Mouse (Mus musculus) liver, embryonic 11.5 days (tissue): ENCODE results near the gene Zbtb39. TPM values are rescaled to one million over a fixed set of nuclear protein-coding genes. Genes with fewer than 3 reads are reported as not detected.

ENCODE experiments used
- ATAC-seq: fragments of 200-750 bp; cut with Nextera tagmentation; replicated peaks from 2 replicates; pipeline ENCODE4 v1.8.0; 2017; ENCODE audit warnings: moderate number of reproducible peaks, mild to moderate bottlenecking, moderate TSS enrichment, moderate library complexity; ENCODE audit not compliant: low FRiP score
- DNase-seq: peaks from one replicate; pipeline ENCODE4 v3.0.0-alpha.2; 2017; ENCODE audit warnings: low spot score
- H3K27ac ChIP-seq: fragments of 300-500 bp; sonication (generic); 2 replicates; pipeline ENCODE4 v1.5.1; 2014; ENCODE audit warnings: mild to moderate bottlenecking, low read depth, low read length, control low read depth
- H3K27me3 ChIP-seq: fragments of 300-500 bp; sonication (generic); replicated peaks from 2 replicates; pipeline ENCODE4 v1.6.1; 2014; ENCODE audit warnings: low read length, mixed read lengths; ENCODE audit not compliant: control insufficient read depth, insufficient read depth
- H3K36me3 ChIP-seq: fragments of 300-500 bp; sonication (generic); 2 replicates; pipeline ENCODE4 v1.6.1; 2014; ENCODE audit warnings: mild to moderate bottlenecking, low read length, moderate library complexity, mixed read lengths; ENCODE audit not compliant: control insufficient read depth, insufficient read depth
- H3K4me1 ChIP-seq: fragments of 300-500 bp; sonication (generic); replicated peaks from 2 replicates; pipeline ENCODE4 v1.6.1; 2014; ENCODE audit warnings: low read length, mixed read lengths; ENCODE audit not compliant: control insufficient read depth, insufficient read depth
- H3K4me2 ChIP-seq: fragments of 300-500 bp; sonication (generic); 2 replicates; pipeline ENCODE4 v1.6.1; 2014; ENCODE audit warnings: mild to moderate bottlenecking, control low read depth, moderate library complexity
- H3K4me3 ChIP-seq: fragments of 300-500 bp; sonication (generic); 2 replicates; pipeline ENCODE4 v1.5.1; 2014; ENCODE audit warnings: low read depth, low read length, control low read depth
- H3K9ac ChIP-seq: fragments of 300-500 bp; sonication (generic); 2 replicates; pipeline ENCODE4 v1.6.1; 2014; ENCODE audit warnings: low read depth, low read length, control low read depth
- H3K9me3 ChIP-seq: fragments of 300-500 bp; sonication (generic); 2 replicates; pipeline ENCODE4 v1.6.1; 2016; ENCODE audit warnings: low read length, inconsistent platforms, mixed read lengths; ENCODE audit not compliant: control insufficient read depth
- WGBS: fragments of 180-500 bp; shearing (Covaris S2); extraction: QIAGEN DNeasy Blood & Tissue Kit; methylation state at CpG from one replicate; pipeline ENCODE4 v1.1.7; 2014; 5-methylcytosine and 5-hydroxymethylcytosine counted together
- polyA plus RNA-seq: library from polyadenylated mRNA; unstranded; fragments of >200 nt; fragmentation: Nextera tagmentation; extraction: Ambion mirVana; gene quantifications from 2 replicates; pipeline ENCODE4 v1.2.1, GENCODE M21; 2014

The Zbtb39 gene
- polyA plus RNA-seq, 1 experiment from 2014 or later: 2.8 TPM

- H3K4me2 ChIP-seq: peak overlapping the region; percentile 26
- H3K36me3 ChIP-seq: no peaks in the 10 kb centered on the region
- DNase-seq: no peak
- no peak overlapping the region for H3K9ac ChIP-seq
- peaks cover 8% of the 10 kb centered on the region; the same call in 1 of the 2 replicates for H3K27me3 ChIP-seq
- 52% methylated on average over 11 of the region's 11 CpGs for WGBS
- no peaks in the 10 kb centered on the region for H3K9me3 ChIP-seq
- H3K27ac ChIP-seq: peak overlapping the region; percentile 67
- peak; percentile 94 for ATAC-seq
- no peak overlapping the region for H3K4me3 ChIP-seq
- peaks cover 42% of the 10 kb centered on the region for H3K4me1 ChIP-seq
These were observed 8.9 kb upstream of the Zbtb39 start for GRCm38 (mm10) chr10:127730285-127730932.

- peak overlapping the region; percentile 67 for H3K27ac ChIP-seq
- peak overlapping the region; percentile 26 for H3K4me2 ChIP-seq
These were observed 8.4 kb upstream of the Zbtb39 start for GRCm38 (mm10) chr10:127730933-127731310.

GRCm38 (mm10) chr10:127731397-127731796, 7.9 kb upstream of the Zbtb39 start:
- Histone ChIP-seq H3K4me2 (peak overlapping the region; percentile 26), H3K4me1 (peaks cover 45% of the 10 kb centered on the region), H3K9me3 (no peaks in the 10 kb centered on the region), H3K27me3 (0 out of 2 replicates have a peak, but pooled peaks cover 5% of the 10 kb centered on the region), H3K9ac (no peak overlapping the region), H3K4me3 (no peak overlapping the region), H3K27ac (peak overlapping the region; percentile 67), H3K36me3 (no peaks in the 10 kb centered on the region)
- no peak for ATAC-seq
- 35% methylated on average over 5 of the region's 5 CpGs for WGBS
- no peak for DNase-seq

More at GRCm38 (mm10) chr10:127730933-127731310, 8.4 kb upstream of the Zbtb39 start:
- no peaks in the 10 kb centered on the region for H3K36me3 ChIP-seq
- DNase-seq: no peak
- 0 out of 2 replicates have a peak, but pooled peaks cover 5% of the 10 kb centered on the region for H3K27me3 ChIP-seq
- peaks cover 40% of the 10 kb centered on the region for H3K4me1 ChIP-seq
- H3K9me3 ChIP-seq: no peaks in the 10 kb centered on the region
- no peak overlapping the region for H3K9ac ChIP-seq
- WGBS: 56% methylated on average over 9 of the region's 9 CpGs
- no peak for ATAC-seq
- no peak overlapping the region for H3K4me3 ChIP-seq

GRCm38 (mm10) chr10:127734434-127734833, 4.9 kb upstream of the Zbtb39 start:
- no peak overlapping the region for H3K4me3 ChIP-seq

GRCm38 (mm10) chr10:127736266-127736665, 3.1 kb upstream of the Zbtb39 start:
- Histone ChIP-seq H3K9me3 (no peaks in the 10 kb centered on the region), H3K9ac (no peak overlapping the region), H3K4me3 (no peak overlapping the region), H3K4me2 (no peak overlapping the region), H3K4me1 (peaks cover 47% of the 10 kb centered on the region), H3K36me3 (no peaks in the 10 kb centered on the region), H3K27me3 (no peaks in the 10 kb centered on the region), H3K27ac (no peak overlapping the region; the same call in 1 of the 2 replicates)
- DNase-seq (no peak), ATAC-seq (no peak)
- 65% methylated on average over 2 of the region's 2 CpGs for WGBS

More at GRCm38 (mm10) chr10:127734434-127734833, 4.9 kb upstream of the Zbtb39 start:
- H3K27me3 ChIP-seq: no peaks in the 10 kb centered on the region
- 47% methylated on average over 5 of the region's 5 CpGs for WGBS
- H3K27ac ChIP-seq: no peak overlapping the region
- H3K36me3 ChIP-seq: no peaks in the 10 kb centered on the region
- DNase-seq (no peak), ATAC-seq (no peak)
- H3K9me3 ChIP-seq: no peaks in the 10 kb centered on the region
- no peak overlapping the region for H3K9ac ChIP-seq
- H3K4me1 ChIP-seq: peaks cover 56% of the 10 kb centered on the region
- no peak overlapping the region for H3K4me2 ChIP-seq

- no peaks in the 10 kb centered on the region for H3K9me3 ChIP-seq
- ATAC-seq: no peak
- H3K27me3 ChIP-seq: no peaks in the 10 kb centered on the region
- WGBS: 43% methylated on average over 4 of the region's 4 CpGs
- no peak overlapping the region for H3K4me2 ChIP-seq
- no peak overlapping the region for H3K4me3 ChIP-seq
- no peak for DNase-seq
- H3K4me1 ChIP-seq: peaks cover 41% of the 10 kb centered on the region
- no peak overlapping the region for H3K9ac ChIP-seq
- peaks cover 4% of the 10 kb centered on the region; the same call in 1 of the 2 replicates for H3K36me3 ChIP-seq
- H3K27ac ChIP-seq: no peak overlapping the region
These were observed 2.4 kb upstream of the Zbtb39 start for GRCm38 (mm10) chr10:127736916-127737315.

- ATAC-seq (no peak), DNase-seq (no peak)
- Histone ChIP-seq H3K4me3 (no peak overlapping the region), H3K36me3 (peaks cover 10% of the 10 kb centered on the region), H3K27ac (no peak overlapping the region), H3K4me2 (no peak overlapping the region), H3K4me1 (peaks cover 41% of the 10 kb centered on the region), H3K9ac (no peak overlapping the region), H3K27me3 (no peaks in the 10 kb centered on the region), H3K9me3 (no peaks in the 10 kb centered on the region)
- 21% methylated on average over 2 of the region's 2 CpGs for WGBS
These were observed 1.8 kb upstream of the Zbtb39 start for GRCm38 (mm10) chr10:127737552-127737951.

GRCm38 (mm10) chr10:127738151-127738882, 1.0 kb upstream of the Zbtb39 start:
- ATAC-seq (peak; percentile 44), DNase-seq (no peak)
- Histone ChIP-seq H3K27ac (peak overlapping the region; percentile 79), H3K4me2 (peak overlapping the region; percentile 88), H3K4me1 (peaks cover 41% of the 10 kb centered on the region), H3K4me3 (peak overlapping the region; percentile 96), H3K36me3 (peaks cover 18% of the 10 kb centered on the region), H3K9ac (peak overlapping the region; percentile 41), H3K9me3 (no peaks in the 10 kb centered on the region), H3K27me3 (no peaks in the 10 kb centered on the region)
- 32% methylated on average over 13 of the region's 13 CpGs for WGBS
